Mouse (Mus musculus): ENCODE measurements at regions not wholly inside any gene's neighbourhood (a gene's known extent, or its start where the extent isn't known, plus 50 kb on each side); places are given as distances from the start of the nearest gene placed in this dataset.

DNA sequence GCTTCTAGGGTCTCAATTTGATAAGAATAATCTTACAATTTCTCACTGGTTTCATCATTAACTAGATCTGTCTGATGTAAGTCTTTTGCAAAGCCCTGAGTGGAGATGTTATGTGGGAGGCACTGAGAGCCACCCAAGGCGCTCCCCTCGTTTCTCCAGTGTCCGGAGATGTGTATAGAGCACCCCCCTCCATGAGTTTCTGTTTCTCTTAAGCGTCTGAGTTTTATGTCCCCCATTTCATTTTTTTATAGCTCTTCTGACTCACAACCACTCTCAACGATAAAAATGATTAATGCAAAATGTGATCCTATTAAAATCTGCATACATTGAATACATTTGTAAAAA lies 179.5 kb upstream of the Pkdcc start:
- TF ChIP-seq CTCF (IDR thresholded peaks at IDR 0.05; ENCODE audit: low read depth, low read length) = no peak
- no peak for TF ChIP-seq POLR2A (IDR thresholded peaks at IDR 0.05; ENCODE audit: borderline replicate concordance, low read depth, low read length)

Data from bone marrow macrophage, adult 2 months (primary cell).